Mouse (Mus musculus) liver, adult (tissue): ENCODE measurements around the gene Gm17409.

Experiments used
- GATA4 ChIP-seq: IDR thresholded peaks from 2 replicates; pipeline ENCODE4 v1.6.1; 2014; ENCODE audit warnings: mild to moderate bottlenecking, low read length; ENCODE audit not compliant: insufficient replicate concordance

Gene Gm17409

DNA sequence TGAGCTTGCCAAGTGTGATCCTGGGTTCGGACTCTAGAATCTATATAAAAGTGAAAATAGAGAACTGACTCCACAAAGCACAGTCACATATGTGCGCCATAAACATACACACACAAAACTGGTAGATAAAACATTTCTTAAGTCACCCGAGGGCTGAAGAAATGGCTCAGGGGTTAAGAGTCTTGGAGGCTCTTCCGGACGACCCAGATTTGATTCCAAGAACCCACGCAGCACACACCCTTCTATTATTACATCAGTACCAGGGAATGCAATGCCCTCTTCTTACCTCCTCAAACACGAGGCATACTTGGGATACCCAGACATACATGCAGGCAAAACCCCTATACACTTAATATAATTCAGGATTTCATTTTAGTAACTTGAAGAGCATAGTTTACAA is at the start of gene Gm17409:
Gene Gm17409, plus strand, starts transcription at position 301 of the 400 bp plus-strand sequence.
- TF ChIP-seq GATA4: no peak

DNA sequence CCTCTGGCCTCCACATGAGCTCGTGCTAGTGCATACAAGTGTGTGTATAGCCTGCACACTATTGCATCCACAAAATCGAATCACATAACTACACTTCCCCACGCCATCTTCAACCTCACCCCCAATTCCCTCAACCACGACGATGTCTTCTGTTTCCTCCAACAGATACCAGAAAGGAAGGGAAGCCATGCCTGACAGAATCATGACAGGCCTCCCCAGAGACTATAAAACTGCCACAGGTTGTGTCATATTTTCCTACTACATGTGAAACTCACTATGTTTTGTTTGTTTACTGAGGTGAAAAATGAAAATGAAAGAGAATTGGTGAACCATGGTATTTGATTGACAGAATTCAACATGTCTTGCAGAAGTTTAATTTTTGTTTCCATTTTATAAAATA is 46.6 kb upstream of the Gm17409 start:
- no peak for TF ChIP-seq GATA4

DNA sequence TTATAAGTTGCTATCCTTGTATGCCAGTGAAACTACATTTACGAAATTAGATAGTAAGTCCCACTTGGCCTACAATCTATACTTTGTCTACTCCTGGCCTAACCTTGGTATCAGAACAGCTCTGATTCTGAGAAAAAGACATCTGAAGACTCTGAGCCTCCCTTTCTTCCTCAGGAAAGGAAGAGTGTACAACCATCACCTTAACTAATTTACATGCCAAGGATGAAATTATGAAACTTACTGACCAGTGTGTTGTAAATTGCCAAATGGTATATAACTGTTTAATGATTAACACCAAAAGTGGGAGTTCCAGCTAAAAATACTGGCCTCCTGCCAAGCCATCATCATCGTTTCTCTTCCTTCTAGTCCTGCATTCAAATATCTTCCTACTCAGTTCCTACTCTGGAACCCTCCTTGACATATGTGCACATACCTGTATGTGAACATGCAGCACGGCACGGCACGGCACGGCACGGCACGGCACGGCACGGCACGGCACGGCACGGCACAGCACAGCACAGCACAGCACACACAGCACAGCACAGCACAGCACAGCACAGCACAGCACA is 44.4 kb upstream of the Gm17409 start:
- no peak for TF ChIP-seq GATA4

DNA sequence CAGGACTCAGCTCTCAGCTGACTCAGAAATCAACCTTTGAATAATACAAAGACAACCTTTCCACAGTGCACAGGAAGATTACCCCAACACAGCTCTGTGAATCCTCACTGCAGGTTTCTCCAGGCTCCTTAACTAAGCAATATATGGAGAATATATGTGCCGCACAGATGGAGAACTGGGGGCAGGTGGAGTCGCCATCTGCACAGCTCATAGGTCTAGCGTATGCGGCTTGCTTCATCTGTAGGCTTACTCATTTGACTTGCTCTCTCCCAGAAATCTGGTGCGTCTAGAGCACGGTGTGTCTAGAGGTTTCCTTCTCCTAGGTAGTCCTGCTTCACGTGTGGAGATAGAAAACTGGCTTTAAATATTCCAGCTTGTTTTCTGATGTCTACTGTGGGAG is 37.7 kb upstream of the Gm17409 start:
- no peak for TF ChIP-seq GATA4

DNA sequence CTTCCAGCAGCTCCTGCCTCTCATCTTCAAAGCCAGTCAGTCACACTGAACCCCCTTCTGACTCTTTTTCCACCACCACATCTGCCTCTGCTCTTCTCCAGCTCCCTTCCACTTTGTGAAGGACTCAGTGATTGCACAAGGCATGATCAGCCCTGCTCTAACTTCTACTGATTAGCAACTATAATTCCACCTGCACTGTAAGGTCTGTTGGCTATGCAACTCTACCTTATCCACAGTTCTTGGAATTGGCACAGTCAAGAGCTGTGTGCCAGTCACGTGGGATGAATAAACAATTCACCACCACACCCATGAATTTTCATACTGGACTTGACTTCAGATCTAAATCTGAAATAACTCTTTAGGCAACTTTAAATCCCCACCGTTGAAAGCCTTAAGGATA is 36.6 kb upstream of the Gm17409 start:
- TF ChIP-seq GATA4: no peak

DNA sequence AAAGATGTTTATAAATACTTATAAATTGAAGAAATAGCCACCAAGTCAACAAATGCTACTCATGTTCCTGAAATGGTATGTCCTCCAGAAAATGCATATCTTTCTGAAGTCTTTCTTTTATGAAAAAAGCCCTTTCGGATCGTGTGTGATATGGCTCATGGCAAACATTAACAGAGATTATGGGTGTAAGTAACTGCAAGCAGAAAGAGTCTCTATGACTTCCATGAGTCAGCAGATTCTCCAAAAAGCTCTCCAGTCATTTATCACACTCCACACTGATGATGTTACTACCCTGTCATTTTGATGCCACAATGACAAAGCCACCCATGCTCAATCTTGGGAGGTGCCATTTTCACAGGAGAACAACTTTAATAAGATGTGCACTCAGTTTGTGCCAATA is 35.5 kb upstream of the Gm17409 start:
- TF ChIP-seq GATA4: no peak

DNA sequence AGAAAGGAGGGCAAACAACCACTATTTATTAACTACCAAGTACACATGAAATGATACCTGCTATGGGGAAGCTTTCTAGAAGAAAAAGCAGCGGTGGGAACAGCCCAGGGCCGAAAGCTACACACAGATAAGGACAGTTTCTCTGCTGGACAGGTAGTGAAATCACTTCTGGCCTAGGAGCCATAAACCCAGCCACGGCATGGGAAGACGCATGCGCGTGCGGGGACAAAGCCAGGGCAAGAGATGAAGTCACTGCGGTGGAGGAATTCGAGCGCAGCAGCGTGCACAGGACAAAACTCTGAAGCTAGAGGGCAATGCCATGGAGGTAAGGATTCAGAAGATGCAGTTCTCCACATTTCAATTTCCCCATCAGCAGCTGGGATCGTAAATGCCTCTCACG is 34.4 kb upstream of the Gm17409 start:
- TF ChIP-seq GATA4: no peak

DNA sequence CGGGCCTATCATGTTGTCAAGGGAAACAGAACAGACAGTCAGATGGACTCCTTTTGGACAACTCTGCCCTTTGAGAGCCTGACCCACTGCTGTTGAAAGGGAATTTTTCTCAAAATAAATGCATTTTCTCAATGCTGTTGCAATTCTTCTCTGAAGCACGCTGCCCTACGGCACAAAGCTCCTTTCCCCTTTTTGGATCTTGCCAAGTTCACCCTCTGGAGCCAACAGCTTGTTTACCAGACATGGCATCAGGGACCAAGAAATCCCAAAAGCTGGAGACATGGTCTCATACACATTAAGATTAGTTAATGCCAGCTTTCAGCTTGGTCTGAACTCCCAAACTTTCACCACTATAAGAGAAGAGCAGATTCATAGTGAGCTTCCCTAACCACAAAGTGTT is 33.0 kb upstream of the Gm17409 start:
- TF ChIP-seq GATA4: no peak

DNA sequence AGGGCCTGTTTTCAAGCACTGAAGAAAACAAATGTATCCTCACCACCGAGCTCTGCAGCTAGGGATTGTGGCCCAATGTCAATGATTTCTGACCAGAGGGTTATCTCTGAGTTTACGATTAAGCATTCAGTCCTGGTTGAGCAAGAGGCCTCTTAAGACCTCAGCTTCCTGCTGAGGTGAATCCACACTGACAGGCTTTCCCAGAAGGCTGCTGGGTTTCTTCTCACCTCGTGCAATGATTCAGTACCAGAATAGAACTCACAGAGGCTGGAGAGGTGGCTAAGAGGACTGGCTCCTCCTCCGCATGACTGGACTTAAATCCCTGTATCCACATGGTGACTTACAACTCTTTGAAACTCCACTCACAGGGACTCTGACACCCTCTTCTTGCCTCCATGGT is 26.8 kb upstream of the Gm17409 start:
- TF ChIP-seq GATA4: no peak

DNA sequence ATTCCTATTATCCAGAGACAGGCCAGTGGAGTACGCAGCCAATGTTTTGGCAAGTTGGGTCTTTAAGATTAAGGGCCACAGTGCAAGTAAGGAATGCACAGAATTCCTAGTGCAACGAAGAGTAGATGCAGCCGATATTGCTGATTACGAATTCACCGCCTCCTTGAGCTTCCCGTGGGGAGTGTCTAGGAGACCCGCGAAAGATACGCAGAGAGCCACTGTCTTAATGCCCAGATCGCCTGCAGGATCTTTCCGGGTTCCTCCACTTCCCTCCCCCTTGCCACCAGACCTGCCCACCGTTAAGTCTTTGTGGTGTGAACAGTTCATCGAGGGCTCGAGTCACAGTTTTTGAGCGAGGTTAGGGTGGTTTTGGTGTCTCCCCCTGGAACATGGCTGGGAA is 22.9 kb upstream of the Gm17409 start:
- no peak for TF ChIP-seq GATA4

DNA sequence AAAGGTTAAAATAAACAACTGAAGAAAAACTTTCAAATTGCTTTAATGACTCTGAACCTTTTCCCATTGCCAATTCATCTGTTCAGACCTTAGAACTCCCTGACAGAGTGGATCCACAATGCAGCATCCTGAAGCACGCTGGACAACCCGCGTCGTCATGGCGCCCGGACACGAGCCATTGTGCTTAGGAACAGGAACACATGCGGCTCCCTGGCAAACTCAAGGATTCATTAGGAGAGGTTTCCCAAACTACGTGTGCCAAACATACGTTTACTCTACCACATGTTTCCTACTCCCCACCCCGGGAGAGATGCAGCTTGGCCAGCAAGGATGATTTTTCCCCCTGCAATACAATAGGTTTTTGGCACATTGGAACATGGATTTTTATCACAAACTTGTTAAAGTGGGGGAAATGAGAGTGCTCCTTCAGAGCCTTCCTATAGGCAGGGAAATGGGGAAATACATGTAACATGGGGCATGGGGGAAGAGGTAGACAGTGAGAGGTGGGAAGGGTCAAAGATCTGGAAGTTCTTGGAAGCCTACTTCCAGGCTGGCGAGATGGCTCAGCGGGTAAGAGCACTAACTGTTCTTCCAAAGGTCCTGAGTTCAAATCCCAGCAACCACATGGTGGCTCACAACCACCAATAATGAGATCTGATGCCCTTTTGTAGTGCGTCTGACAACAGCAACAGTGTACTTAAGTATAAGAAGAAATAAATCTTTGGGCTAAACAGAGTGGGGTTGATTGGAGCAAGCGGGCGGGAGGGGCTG is 15.6 kb upstream of the Gm17409 start:
- no peak for TF ChIP-seq GATA4

DNA sequence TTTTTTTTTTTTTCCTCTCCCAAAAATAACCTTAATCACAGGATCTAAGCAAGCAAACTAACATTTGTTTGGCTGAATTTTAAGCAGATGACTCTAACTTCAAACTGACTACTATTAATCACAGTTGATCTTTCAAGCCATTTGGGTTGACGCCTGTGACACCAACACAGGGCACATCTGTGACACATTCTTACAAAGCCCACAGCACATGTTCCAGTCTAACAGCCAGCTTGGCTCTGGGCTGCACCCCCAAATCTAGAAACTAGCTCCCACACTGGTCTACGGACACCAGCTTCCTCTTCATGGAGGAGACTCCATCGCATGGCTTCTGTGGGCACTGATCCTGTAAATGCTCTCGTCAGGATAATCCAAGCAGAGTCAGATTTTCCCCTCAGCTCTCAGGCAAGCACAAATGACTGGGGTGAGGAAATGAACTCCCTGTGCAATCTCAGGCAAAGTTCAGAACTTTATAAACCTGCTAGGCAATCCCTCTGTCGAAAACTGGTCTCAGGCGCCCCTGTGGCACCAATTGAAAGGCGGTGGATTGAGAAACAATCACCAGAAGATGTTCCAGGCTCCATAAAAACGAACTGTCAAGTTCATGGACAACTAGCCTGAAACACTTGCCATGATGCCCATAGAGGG is 13.0 kb upstream of the Gm17409 start:
- TF ChIP-seq GATA4: no peak

DNA sequence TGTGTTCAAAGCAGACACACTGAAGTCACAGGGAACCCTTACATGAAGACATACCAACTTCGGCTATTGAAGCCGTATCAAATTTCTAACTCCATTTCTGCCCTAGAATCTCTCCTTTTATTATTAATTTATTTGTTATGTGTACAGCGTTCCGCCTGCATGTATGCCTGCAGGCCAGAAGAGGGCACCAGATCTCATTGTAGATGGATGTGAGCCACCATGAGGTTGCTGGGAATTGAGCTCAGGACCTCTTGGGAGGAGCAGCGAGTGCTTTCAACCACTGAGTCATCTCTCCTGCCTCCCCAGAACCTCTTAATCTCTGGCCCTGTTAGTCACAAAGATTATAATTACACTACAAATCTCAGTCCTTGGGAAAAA is 12.4 kb upstream of the Gm17409 start:
- no peak for TF ChIP-seq GATA4

DNA sequence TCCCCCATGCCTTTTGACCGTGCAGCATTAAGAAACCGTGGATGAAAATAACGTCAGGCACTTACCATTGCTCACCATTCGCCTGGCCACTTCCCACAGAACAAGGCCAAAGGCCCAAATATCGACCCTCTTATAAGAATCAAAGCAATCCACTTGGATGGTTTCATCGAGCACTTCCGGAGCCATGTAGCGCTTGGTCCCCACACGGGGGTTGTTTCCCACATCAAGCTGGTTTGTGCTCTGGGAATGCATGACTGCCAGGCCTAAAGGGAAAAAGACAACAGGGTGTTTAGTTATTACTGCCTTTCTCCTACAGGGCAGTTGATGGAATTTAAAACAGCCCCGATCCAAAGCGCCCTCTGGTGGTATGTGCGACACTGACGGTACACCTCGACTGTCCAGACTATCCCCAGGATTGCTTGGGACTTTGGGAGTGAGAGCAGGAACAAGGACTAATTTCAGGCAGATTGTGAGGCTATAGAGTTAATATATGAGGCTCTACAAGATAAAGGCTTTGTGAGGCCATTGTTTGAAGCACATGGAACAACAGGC is 11.0 kb upstream of the Gm17409 start:
- no peak for TF ChIP-seq GATA4

DNA sequence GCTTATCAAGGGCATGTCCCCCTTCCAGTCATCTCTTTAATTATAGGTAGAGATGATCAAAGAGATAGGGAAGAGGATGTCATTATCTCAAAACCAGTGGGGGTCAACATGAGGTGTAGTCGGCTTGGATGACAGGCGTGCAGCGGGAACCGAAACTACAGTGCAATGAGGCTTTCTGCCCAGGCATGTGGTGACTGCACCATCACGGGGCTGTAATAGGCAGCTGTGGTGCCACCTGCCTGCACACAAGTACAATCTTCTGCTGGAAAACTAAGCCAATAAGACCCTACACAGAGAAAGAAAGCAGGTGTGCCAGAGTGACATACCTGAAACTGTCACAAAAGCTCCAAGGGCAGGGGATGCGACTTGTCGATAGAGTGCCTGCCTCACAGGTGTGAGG is 374 bp downstream of the Gm17409 start:
- TF ChIP-seq GATA4: no peak

DNA sequence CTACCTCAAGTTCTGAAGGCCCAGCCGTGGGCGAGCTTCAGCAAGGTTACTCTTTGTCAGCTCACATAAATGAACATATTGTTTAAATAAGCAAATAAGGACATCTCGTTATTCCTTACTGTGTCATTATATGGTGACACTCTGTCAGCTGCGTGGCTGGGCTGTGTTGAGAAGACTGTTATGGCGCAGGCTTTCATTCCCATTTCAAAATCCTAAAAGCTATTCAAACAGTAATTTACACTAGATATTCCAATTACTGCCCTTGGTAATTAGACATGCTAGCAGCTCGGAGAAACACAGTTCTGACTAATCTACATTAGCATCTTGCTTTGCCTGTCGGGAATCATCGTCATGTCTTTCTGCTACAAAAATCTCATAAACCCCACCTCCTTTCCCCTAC is 5.7 kb downstream of the Gm17409 start:
- no peak for TF ChIP-seq GATA4
